Mouse (Mus musculus) kidney, adult 2 months (tissue): Measurements from ENCODE around the gene Synj1.

Source experiments
- CTCF ChIP-seq: fragments of 200-500 bp; conservative IDR thresholded peaks from 2 replicates; pipeline ENCODE4 v1.5.1; 2011; ENCODE audit warnings: low read depth, mild to moderate bottlenecking, control low read depth, low read length, moderate library complexity, mixed read lengths; ENCODE audit not compliant: insufficient read depth, insufficient read length
- POLR2A ChIP-seq: fragments of 200-500 bp; IDR thresholded peaks from one replicate; pipeline ENCODE4 v1.6.1; 2011; ENCODE audit warnings: low read depth, low read length, control low read depth

GRCm38 (mm10) chr16:90966241-90966640 lies 44.9 kb downstream of the Synj1 start:
- TF ChIP-seq POLR2A (no peak), CTCF (no peak)
